Mouse (Mus musculus) embryonic facial prominence, embryonic 12.5 days (tissue): Measurements from ENCODE around the gene Espn. TPM values are rescaled to one million over a fixed set of nuclear protein-coding genes. Genes with fewer than 3 reads are reported as not detected.

Source experiments
- ATAC-seq: fragments of 200-750 bp; cut with Nextera tagmentation; 2 replicates; pipeline ENCODE4 v1.8.0; 2017; ENCODE audit not compliant: insufficient number of reproducible peaks, insufficient read depth, low FRiP score, low TSS enrichment
- H3K27ac ChIP-seq: fragments of 300-500 bp; sonication (generic); 2 replicates; pipeline ENCODE4 v1.5.1; 2016; ENCODE audit warnings: mild to moderate bottlenecking
- H3K27me3 ChIP-seq: fragments of 300-500 bp; sonication (generic); 2 replicates; pipeline ENCODE4 v1.6.1; 2016; ENCODE audit warnings: mild to moderate bottlenecking, moderate library complexity
- H3K36me3 ChIP-seq: fragments of 300-500 bp; sonication (generic); 2 replicates; pipeline ENCODE4 v1.6.1; 2016; ENCODE audit warnings: mild to moderate bottlenecking
- H3K4me1 ChIP-seq: fragments of 300-500 bp; sonication (generic); 2 replicates; pipeline ENCODE4 v1.6.1; 2016
- H3K4me2 ChIP-seq: fragments of 300-500 bp; sonication (generic); replicated peaks from 2 replicates; pipeline ENCODE4 v1.6.1; 2016; ENCODE audit warnings: mild to moderate bottlenecking, moderate library complexity
- H3K4me3 ChIP-seq: fragments of 300-500 bp; sonication (generic); 2 replicates; pipeline ENCODE4 v1.5.1; 2016; ENCODE audit warnings: mild to moderate bottlenecking
- H3K9ac ChIP-seq: fragments of 300-500 bp; sonication (generic); 2 replicates; pipeline ENCODE4 v1.6.1; 2016; ENCODE audit warnings: mild to moderate bottlenecking, moderate library complexity
- H3K9me3 ChIP-seq: fragments of 300-500 bp; sonication (generic); 2 replicates; pipeline ENCODE4 v1.6.1; 2016; ENCODE audit warnings: mild to moderate bottlenecking, moderate library complexity
- WGBS: fragments of 180-500 bp; shearing (Covaris S2); methylation state at CpG from one replicate; pipeline ENCODE4 v1.1.7; 2016; 5-methylcytosine and 5-hydroxymethylcytosine counted together
- polyA plus RNA-seq: library from polyadenylated mRNA; unstranded; fragments of >200 nt; fragmentation: Nextera tagmentation; extraction: Ambion mirVana; gene quantifications from 2 replicates; pipeline ENCODE4 v1.2.1, GENCODE M21; 2016

Espn gene
- polyA plus RNA-seq: 6.4 and 6.6 TPM in 2 replicates

DNA sequence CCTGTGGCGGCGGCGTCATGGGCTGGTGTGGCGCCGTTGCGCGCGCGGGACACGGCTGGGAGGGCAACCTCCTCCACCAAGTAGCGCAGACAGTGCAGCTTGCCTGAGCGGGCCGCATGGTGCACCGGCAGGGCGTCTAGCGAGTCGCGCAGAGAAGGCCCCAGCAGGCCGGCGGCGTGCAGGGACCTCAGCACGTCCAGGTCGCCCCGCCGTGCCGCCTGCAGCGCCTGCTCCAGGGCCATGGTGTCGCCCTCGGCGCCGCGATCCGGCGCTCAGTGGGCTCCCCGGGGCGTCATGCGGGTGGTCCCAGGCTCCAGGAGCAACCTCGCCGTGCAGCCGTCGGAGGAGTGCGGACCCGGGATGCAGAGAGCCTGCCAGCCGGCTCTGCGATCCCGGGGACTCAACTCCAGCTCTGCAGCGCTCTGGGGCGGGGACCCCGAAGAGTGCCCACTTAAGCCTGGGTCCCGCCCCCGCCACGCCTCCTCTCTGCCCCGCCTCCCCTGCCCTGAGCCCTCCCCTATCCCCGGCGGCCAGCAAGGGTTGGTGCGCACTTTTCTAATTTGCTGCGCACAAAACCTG lies at the start of gene Espn:
Gene Espn, minus strand, starts transcription at position 406 of the 579 bp plus-strand sequence.
- H3K36me3 ChIP-seq: no peaks in the 10 kb centered on the region
- ATAC-seq: peak; percentile 50
- peaks cover 13% of the 10 kb centered on the region; the same call in 1 of the 2 replicates for H3K4me1 ChIP-seq
- H3K9me3 ChIP-seq: no peaks in the 10 kb centered on the region
- H3K27ac ChIP-seq: no peak within 1 kb of the TSS
- peak within 1 kb of the TSS; percentile 38 for H3K4me3 ChIP-seq
- peaks cover 73% of the 10 kb centered on the region for H3K27me3 ChIP-seq
- under 1% methylated on average over 57 of the region's 57 CpGs for whole genome bisulfite sequencing
- no peak within 1 kb of the TSS for H3K9ac ChIP-seq
- H3K4me2 ChIP-seq: peak within 1 kb of the TSS; percentile 59

DNA sequence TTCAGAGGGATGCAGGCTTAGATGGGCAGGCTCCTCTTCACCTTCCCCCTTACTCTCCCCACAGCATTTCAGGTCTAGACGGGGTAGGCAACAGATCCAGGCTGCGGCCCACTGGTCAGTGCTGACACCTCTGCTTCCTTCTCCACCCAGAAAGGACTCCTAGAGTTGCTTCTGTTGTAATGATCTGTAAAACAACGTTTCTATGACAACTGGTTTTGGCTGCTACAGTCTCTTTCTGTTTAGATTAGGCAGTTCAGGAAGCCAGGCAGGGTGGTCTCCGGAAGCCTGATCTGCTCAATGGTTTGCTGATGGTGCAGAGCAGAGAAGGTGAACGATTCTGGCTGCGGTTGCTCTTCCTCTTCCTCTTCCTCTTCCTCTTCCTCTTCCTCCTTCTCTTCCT lies 49.3 kb upstream of the Espn start:
- Histone ChIP-seq H3K9me3 (no peaks in the 10 kb centered on the region), H3K4me3 (no peak overlapping the region), H3K36me3 (no peaks in the 10 kb centered on the region), H3K4me2 (no peak overlapping the region), H3K27ac (no peak overlapping the region), H3K4me1 (peaks cover 7% of the 10 kb centered on the region), H3K9ac (no peak overlapping the region), H3K27me3 (no peaks in the 10 kb centered on the region)
- ATAC-seq: no peak
- 75% methylated on average over 6 of the region's 6 CpGs for WGBS

DNA sequence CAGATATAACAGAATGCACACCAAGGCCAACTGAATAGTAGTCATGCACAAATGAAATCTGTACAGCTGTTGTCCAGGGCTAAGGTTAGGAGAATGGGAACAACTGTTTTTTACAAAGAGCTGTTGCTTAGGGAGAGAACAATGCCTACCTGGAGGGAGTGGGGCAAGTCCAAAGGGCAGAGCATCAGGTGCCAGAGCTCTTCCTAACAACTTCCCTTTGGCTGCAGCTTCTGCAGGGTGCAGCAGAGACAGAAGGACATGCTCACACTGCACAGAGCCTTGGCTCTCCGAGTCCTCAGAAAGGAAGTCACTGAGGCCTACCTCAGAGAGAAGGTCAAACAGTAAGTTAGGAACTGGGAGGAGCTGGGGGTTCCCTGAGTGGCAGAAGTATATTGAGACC lies 47.4 kb upstream of the Espn start:
- Histone ChIP-seq H3K27me3 (no peaks in the 10 kb centered on the region), H3K4me2 (no peak overlapping the region), H3K9ac (no peak overlapping the region), H3K4me3 (no peak overlapping the region), H3K36me3 (no peaks in the 10 kb centered on the region), H3K9me3 (no peaks in the 10 kb centered on the region), H3K4me1 (peaks cover 4% of the 10 kb centered on the region), H3K27ac (no peak overlapping the region)
- WGBS: 64% methylated on average over 1 of the region's 1 CpGs
- no peak for ATAC-seq

DNA sequence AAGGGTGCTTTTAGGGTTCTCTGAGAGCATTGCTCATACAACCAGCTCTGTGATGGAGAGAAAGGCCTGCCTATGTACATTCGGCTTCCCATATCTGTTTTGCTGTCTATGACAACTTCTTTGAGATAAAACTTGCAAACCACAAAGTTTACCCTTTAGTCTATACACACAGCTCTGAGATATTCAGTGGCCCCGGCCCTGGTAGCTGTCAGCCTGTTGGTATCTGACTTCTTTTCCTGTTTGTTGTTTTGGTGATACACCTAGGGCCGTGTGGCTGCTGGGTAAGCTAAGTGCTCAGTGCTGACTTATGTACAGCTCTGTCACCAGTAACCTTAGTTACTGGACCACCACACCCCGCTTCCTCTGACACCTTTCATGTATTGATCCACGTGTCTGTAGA lies 45.4 kb upstream of the Espn start:
- Histone ChIP-seq H3K27me3 (no peaks in the 10 kb centered on the region), H3K9me3 (no peaks in the 10 kb centered on the region), H3K4me3 (no peak overlapping the region), H3K9ac (no peak overlapping the region), H3K27ac (no peak overlapping the region), H3K4me1 (peaks cover 5% of the 10 kb centered on the region; the same call in 1 of the 2 replicates), H3K4me2 (no peak overlapping the region), H3K36me3 (no peaks in the 10 kb centered on the region)
- no peak for ATAC-seq
- WGBS: 75% methylated on average over 5 of the region's 5 CpGs

DNA sequence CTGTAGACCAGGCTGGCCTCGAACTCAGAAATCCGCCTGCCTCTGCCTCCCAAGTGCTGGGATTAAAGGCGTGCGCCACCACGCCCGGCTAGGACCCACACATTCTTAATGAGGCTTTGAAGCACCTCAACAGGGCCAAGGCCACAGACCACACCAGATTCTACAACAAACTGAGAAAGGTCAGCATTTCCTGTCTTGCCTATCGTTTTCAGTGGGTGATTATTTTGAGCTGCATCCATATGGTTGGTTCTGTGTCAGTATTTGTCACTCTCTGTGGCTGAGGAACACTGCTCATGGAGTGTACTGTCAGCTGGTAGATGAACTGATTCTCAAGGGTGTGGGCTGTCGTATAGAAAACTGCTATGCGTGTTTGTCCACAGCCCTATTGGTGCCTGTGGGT lies 44.1 kb upstream of the Espn start:
- ATAC-seq: no peak
- WGBS: 93% methylated on average over 9 of the region's 9 CpGs
- H3K4me2 ChIP-seq: no peak overlapping the region
- H3K9me3 ChIP-seq: no peaks in the 10 kb centered on the region
- H3K27ac ChIP-seq: no peak overlapping the region
- H3K9ac ChIP-seq: no peak overlapping the region
- no peaks in the 10 kb centered on the region for H3K36me3 ChIP-seq
- H3K4me1 ChIP-seq: peaks cover 5% of the 10 kb centered on the region; the same call in 1 of the 2 replicates
- no peak overlapping the region for H3K4me3 ChIP-seq
- no peaks in the 10 kb centered on the region for H3K27me3 ChIP-seq

DNA sequence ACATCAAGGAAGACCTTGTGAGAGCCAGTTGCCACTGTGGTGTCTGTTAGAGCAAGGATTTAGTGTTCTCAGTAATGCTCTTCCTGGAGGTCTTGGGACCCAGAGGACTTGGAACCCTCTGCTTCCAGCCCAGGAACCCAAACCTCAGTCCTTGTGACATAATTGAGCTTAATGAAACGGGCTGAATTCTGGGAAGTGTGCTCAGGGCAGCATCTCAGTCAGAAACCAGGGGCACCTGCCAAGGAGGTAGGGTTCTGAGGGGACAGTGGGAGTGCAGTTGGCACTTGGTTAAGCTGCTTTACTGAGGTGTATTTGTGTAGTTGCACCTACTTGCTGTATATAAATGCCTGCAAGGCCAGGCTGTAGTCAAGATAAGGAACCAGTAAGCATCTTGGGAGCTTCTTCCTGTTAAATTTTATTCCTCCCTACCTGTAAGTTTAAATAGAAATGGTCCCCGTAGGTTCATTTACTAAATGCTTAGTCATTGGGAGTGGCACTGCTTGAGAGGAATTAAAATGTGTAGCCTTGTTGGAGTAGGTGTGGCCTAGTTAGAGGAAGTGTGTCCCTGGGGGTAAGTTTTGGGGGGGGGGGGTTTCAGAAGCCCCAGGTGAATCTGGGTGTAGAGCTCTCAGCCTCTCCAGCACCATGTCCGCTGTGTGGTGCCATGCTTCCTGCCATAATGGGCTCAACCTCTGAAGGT lies 42.5 kb upstream of the Espn start:
- ATAC-seq: no peak

DNA sequence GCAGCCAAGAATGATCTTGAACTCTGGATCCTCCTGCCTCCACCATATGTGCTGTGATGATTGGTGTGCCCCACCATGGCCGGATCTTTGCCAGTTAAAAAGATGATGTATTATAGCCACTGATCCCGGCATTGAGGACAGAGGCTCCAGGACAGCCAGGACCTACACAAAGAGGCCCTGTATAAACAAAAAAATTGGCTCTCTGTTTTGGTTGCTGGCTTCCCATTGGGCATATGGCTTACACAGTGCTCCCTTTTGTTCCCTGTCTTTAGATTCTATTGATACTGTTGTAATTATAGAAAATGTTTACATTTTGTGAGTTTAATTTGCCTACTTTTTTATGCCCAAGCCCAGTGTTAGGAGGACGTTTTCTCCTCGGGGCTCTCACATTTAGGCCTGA lies 40.4 kb upstream of the Espn start:
- Histone ChIP-seq H3K36me3 (no peaks in the 10 kb centered on the region), H3K27me3 (no peaks in the 10 kb centered on the region), H3K4me1 (peaks cover 14% of the 10 kb centered on the region; the same call in 1 of the 2 replicates), H3K4me2 (no peak overlapping the region), H3K27ac (no peak overlapping the region), H3K9me3 (no peaks in the 10 kb centered on the region), H3K4me3 (no peak overlapping the region), H3K9ac (no peak overlapping the region)
- no peak for ATAC-seq
- WGBS: 22% methylated on average over 4 of the region's 4 CpGs

More for the DNA sequence above, 42.5 kb upstream of the Espn start:
- H3K27me3 ChIP-seq: no peaks in the 10 kb centered on the region
- H3K27ac ChIP-seq: no peak overlapping the region
- no peak overlapping the region for H3K4me3 ChIP-seq
- H3K4me1 ChIP-seq: peaks cover 14% of the 10 kb centered on the region; the same call in 1 of the 2 replicates
- H3K4me2 ChIP-seq: no peak overlapping the region
- no peak overlapping the region for H3K9ac ChIP-seq
- H3K36me3 ChIP-seq: no peaks in the 10 kb centered on the region
- WGBS: 84% methylated on average over 3 of the region's 3 CpGs
- H3K9me3 ChIP-seq: no peaks in the 10 kb centered on the region

DNA sequence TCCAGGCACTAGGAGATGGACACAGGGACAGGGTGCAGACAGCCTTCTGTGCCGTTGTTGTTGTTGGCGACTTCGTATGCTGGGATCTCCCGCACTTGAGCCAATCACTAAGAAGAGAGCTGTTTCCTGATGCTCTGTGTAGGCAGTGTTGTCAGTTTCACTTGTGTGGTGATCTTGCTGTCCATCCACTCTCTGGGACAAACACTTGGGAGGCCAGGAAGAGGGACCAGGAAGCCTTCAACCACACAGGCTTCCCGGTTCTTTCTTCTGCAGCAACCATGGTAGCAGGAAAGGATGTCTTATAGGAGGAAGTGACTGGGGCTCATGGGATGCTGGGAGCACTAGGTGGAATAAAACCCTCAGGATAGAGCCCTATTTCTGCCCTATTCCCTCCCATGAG lies 38.5 kb upstream of the Espn start:
- H3K4me3 ChIP-seq: no peak overlapping the region
- 77% methylated on average over 5 of the region's 5 CpGs for WGBS
- no peak overlapping the region for H3K9ac ChIP-seq
- no peaks in the 10 kb centered on the region for H3K9me3 ChIP-seq
- peaks cover 26% of the 10 kb centered on the region for H3K4me1 ChIP-seq
- H3K4me2 ChIP-seq: no peak overlapping the region
- H3K27ac ChIP-seq: 0 out of 2 replicates have a peak overlapping the region, but pooled peaks have one; percentile 1
- ATAC-seq: no peak
- H3K27me3 ChIP-seq: no peaks in the 10 kb centered on the region
- no peaks in the 10 kb centered on the region for H3K36me3 ChIP-seq

DNA sequence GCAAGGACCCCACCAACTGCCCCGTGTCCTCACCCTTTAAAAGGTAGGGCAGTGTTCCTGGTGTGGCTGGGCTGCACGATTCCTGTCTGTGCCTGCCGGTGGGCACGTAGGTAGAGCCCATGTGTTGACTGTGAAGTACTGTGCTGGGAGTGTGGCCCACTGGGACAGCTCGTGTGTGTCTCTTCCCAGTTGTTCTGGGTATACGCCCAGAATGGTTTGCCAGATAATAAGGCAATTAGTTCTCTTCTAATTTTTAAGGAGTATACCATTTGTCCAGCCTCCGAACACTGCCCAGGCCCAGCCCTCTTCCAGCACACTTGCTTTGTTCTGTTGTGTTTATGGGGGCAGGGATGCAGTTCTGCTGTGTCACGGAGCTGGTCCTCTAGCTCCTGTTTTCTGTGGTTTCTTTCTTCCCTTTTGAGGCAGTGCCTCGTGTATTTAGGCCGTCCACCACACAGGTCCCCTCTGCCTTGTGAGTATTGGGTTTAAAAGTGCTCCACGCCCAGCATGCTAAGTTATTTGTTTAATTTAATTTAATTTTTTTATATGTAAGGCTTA lies 38.0 kb upstream of the Espn start:
- Histone ChIP-seq H3K27ac (no peak overlapping the region), H3K27me3 (no peaks in the 10 kb centered on the region), H3K4me1 (peaks cover 31% of the 10 kb centered on the region), H3K4me2 (no peak overlapping the region), H3K9me3 (no peaks in the 10 kb centered on the region), H3K9ac (no peak overlapping the region), H3K36me3 (no peaks in the 10 kb centered on the region), H3K4me3 (no peak overlapping the region)
- ATAC-seq: no peak
- 68% methylated on average over 11 of the region's 11 CpGs for WGBS

DNA sequence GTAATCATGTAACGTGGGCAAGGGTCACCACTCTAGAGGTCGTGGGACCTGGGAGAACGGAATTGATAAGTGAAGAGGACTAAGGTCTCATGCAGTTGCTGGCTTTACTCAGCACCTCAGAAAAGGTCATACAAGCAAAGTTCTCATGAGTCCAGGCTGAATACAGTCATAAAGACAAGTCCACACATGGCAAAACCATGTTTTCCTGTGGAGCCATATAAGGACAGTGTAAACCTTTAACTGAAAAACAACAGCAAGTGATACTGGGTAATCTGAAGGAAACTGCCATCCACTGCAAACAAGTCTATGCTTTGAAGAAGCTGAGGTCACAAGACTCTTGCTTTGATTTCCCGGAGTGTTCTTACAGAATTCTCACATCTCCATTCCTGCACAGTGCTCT lies 37.5 kb upstream of the Espn start:
- no peaks in the 10 kb centered on the region for H3K9me3 ChIP-seq
- H3K27me3 ChIP-seq: no peaks in the 10 kb centered on the region
- no peak overlapping the region for H3K9ac ChIP-seq
- H3K4me1 ChIP-seq: peaks cover 32% of the 10 kb centered on the region
- no peaks in the 10 kb centered on the region for H3K36me3 ChIP-seq
- H3K4me3 ChIP-seq: no peak overlapping the region
- H3K4me2 ChIP-seq: no peak overlapping the region
- no peak for ATAC-seq
- WGBS: 87% methylated on average over 4 of the region's 4 CpGs
- H3K27ac ChIP-seq: no peak overlapping the region

DNA sequence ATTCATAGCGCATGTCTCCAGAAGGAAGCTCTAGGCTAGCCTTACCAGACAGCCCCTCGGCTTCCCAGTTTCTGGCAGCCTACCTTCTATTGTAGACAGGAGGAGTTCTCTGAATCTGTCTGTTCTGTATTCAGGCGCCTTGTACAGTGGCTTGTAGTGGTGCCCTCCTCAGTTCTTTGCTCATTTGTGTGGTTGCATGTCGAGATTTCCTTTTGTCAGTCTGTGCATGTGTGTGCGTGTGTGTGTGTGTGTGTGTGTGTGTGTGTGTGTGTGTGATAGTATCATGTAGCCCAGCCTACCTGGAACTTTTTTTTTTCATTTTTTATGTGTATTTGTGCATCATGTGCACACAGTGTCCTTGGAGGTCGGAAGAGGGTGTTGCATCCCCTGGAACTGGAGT lies 36.9 kb upstream of the Espn start:
- 85% methylated on average over 6 of the region's 6 CpGs for WGBS
- Histone ChIP-seq H3K36me3 (no peaks in the 10 kb centered on the region), H3K4me1 (peaks cover 32% of the 10 kb centered on the region), H3K27ac (no peak overlapping the region), H3K9me3 (no peaks in the 10 kb centered on the region), H3K4me2 (no peak overlapping the region), H3K27me3 (no peaks in the 10 kb centered on the region), H3K4me3 (no peak overlapping the region), H3K9ac (no peak overlapping the region)
- ATAC-seq: no peak

DNA sequence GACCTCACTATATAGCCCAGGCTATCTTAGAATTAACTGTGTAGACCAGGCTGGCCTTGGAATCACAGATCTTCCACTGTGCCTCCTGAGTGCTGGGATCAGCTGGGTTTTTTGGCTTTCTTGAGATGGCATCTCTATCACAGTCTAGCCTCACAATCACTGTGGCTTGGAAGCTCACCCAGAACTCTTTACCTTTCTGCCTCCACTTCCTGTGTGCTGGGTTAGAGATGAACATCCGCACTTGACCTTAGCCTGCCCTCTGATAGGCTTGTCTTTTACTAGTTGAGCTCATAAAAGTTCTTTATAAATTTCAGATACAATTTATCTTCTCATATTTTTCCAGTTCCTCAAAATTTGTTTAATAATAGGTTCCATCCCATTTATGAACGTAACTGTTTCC lies 36.5 kb upstream of the Espn start:
- ATAC-seq: no peak
- Histone ChIP-seq H3K27me3 (no peaks in the 10 kb centered on the region), H3K4me2 (no peak overlapping the region), H3K4me3 (no peak overlapping the region), H3K36me3 (no peaks in the 10 kb centered on the region), H3K4me1 (peaks cover 32% of the 10 kb centered on the region), H3K9ac (no peak overlapping the region), H3K27ac (no peak overlapping the region), H3K9me3 (no peaks in the 10 kb centered on the region)
- 94% methylated on average over 2 of the region's 2 CpGs for WGBS
